Mouse (Mus musculus): ENCODE data around the gene Fermt3. TPM values are rescaled to one million over a fixed set of nuclear protein-coding genes. Genes with fewer than 3 reads are reported as not detected.

The Fermt3 gene
- polyA plus RNA-seq, 1 experiment from 2014 or later, result 0.22 TPM

GRCm38 (mm10) chr19:6949951-6950350 is 69.3 kb downstream of the Fermt3 start:
- in situ Hi-C loops (cut with MboI; ENCODE audit: low pct_unique_long_range_greater_than_20kb), result no loop called here
- ATAC-seq (no peak), DNase-seq (ENCODE audit: low read depth, low spot score) (no peak)
- no peaks in the 10 kb centered on the region for H3K27me3 ChIP-seq
- CTCF ChIA-PET, result interaction anchor here (1.0 to 3.5 kb wide), 6 partner anchors 8 to 30 kb away, joined by 3 to 21 read pairs (median 4); partner anchors contain the start of genes Bad and Gpr137
- no peak for TF ChIP-seq CTCF (IDR thresholded peaks at IDR 0.05)
- POLR2A ChIA-PET, result interaction anchor here (0.7 to 5.0 kb wide), 6 partner anchors 9 to 42 kb away, joined by 3 to 75 read pairs (median 6); partner anchors contain the start of genes Bad, Gpr137, Plcb3 and Ppp1r14b

GRCm38 (mm10) chr19:6949532-6949931 is 69.7 kb downstream of the Fermt3 start:
- POLR2A ChIA-PET, result interaction anchor here (1.3 to 5.0 kb wide), 5 partner anchors 8 to 40 kb away, joined by 4 to 75 read pairs (median 6); partner anchors contain the start of genes Bad, Esrra, Gpr137 and Plcb3
- DNase-seq (ENCODE audit: low read depth, low spot score) (no peak), ATAC-seq (no peak)
- in situ Hi-C loops (cut with MboI; ENCODE audit: low pct_unique_long_range_greater_than_20kb), result no loop called here
- CTCF ChIA-PET, result interaction anchor here (1.1 to 3.5 kb wide), 2 partner anchors 8 to 29 kb away, joined by 3 to 21 read pairs; partner anchors contain the start of genes Bad and Gpr137
- TF ChIP-seq CTCF (IDR thresholded peaks at IDR 0.05), result no peak
- no peaks in the 10 kb centered on the region for H3K27me3 ChIP-seq

Other genes with a start within 250 kb of the Fermt3 start
- 51.4 TPM for gene Rps6ka4, start 178.8 kb downstream of the Fermt3 start, polyA plus RNA-seq (2021)
- gene Ccdc88b, start 161.3 kb downstream of the Fermt3 start, polyA plus RNA-seq (2021), result 0.06 TPM
- gene Trmt112, start 109.8 kb downstream of the Fermt3 start, polyA plus RNA-seq (2021), result 64.4 TPM
- 557 TPM for gene Prdx5, start 109.4 kb downstream of the Fermt3 start, polyA plus RNA-seq (2021)
- 96.1 TPM for gene Esrra, start 97.7 kb downstream of the Fermt3 start, polyA plus RNA-seq (2021)
- gene Catsperz, start 94.1 kb downstream of the Fermt3 start, polyA plus RNA-seq (2021), result 7.6 TPM
- gene Kcnk4, start 85.0 kb downstream of the Fermt3 start, polyA plus RNA-seq (2021), result 7.6 TPM
- 108 TPM for gene Bad, start 77.6 kb downstream of the Fermt3 start, polyA plus RNA-seq (2021)
- 73.0 TPM for gene Gpr137, start 77.0 kb downstream of the Fermt3 start, polyA plus RNA-seq (2021)
- 267 TPM for gene Ppp1r14b, start 44.5 kb downstream of the Fermt3 start, polyA plus RNA-seq (2021)
- 59.6 TPM for gene Plcb3, start 43.0 kb downstream of the Fermt3 start, polyA plus RNA-seq (2021)
- gene Fkbp2, start 39.0 kb downstream of the Fermt3 start, polyA plus RNA-seq (2021), result 167 TPM
- 87.1 TPM for gene Vegfb, start 31.8 kb downstream of the Fermt3 start, polyA plus RNA-seq (2021)
- 26.0 TPM for gene Dnajc4, start 26.9 kb downstream of the Fermt3 start, polyA plus RNA-seq (2021)
- 60.5 TPM for gene Nudt22, start 23.4 kb downstream of the Fermt3 start, polyA plus RNA-seq (2021)
- gene Trpt1, start 23.3 kb downstream of the Fermt3 start, polyA plus RNA-seq (2021), result 20.7 TPM
- gene Stip1, start 20.5 kb upstream of the Fermt3 start, polyA plus RNA-seq (2021), result 301 TPM
- gene Macrod1, start 37.3 kb upstream of the Fermt3 start, polyA plus RNA-seq (2021), result 33.9 TPM
- gene Flrt1, start 86.3 kb upstream of the Fermt3 start, polyA plus RNA-seq (2021), result 12.6 TPM
- gene Otub1, start 186.8 kb upstream of the Fermt3 start, polyA plus RNA-seq (2021), result 166 TPM
- 1,740 TPM for gene Cox8a, start 198.1 kb upstream of the Fermt3 start, polyA plus RNA-seq (2021)
- 60.8 TPM for gene Naa40, start 221.7 kb upstream of the Fermt3 start, polyA plus RNA-seq (2021)
- 7.6 TPM for gene Rcor2, start 247.9 kb upstream of the Fermt3 start, polyA plus RNA-seq (2021)